In genomic region chr11:69123693-69124497, GRCm38 (mm10) we compare ENCODE assay signal across 1 mouse cellular context.
TF ChIP-seq lines count a peak whose summit lies in the region.

No protein-coding gene starts in this region.

TF ChIP-seq in CH12.LX, 34 proteins besides CTCF, POLR2A, EP300 and RAD21:
- TF ChIP-seq SIN3A (IDR thresholded peaks at IDR 0.05; ENCODE audit: low read length): peak; percentile 85
- 0 out of 2 replicates have a peak, but pooled peaks have one; percentile 71 for TF ChIP-seq MXI1 (IDR thresholded peaks at IDR 0.05; ENCODE audit: low read depth, low read length)
- peak; percentile 98 for TF ChIP-seq TBP (conservative IDR thresholded peaks at IDR 0.05; ENCODE audit: low read depth, low read length)
- peak; percentile 49; the same call in 1 of the 2 replicates for TF ChIP-seq MAX (IDR thresholded peaks at IDR 0.05; ENCODE audit: low read length)
- TF ChIP-seq ELF1 (IDR thresholded peaks at IDR 0.05; ENCODE audit: low read depth, low read length): peak; percentile 92
- no peak for TF ChIP-seq POLR2AphosphoS2 (IDR thresholded peaks at IDR 0.05; ENCODE audit: low read depth, low read length)
- TF ChIP-seq HCFC1 (IDR thresholded peaks at IDR 0.05; ENCODE audit: low read depth, low read length): no peak
- TF ChIP-seq CHD1 (IDR thresholded peaks at IDR 0.05; ENCODE audit: low read depth, low read length): no peak
- peak; percentile 69 for TF ChIP-seq NRF1 (IDR thresholded peaks at IDR 0.05; ENCODE audit: low read depth, low read length)
- peak; percentile 88 for TF ChIP-seq JUND (conservative IDR thresholded peaks at IDR 0.05; ENCODE audit: low read depth, low read length)
- no peak for TF ChIP-seq USF1 (IDR thresholded peaks at IDR 0.05; ENCODE audit: low read depth, low read length)
- no peak for TF ChIP-seq TCF12 (IDR thresholded peaks at IDR 0.05; ENCODE audit: low read depth, low read length)
- TF ChIP-seq CHD2 (IDR thresholded peaks at IDR 0.05; ENCODE audit: low read length): no peak
- TF ChIP-seq MYC (IDR thresholded peaks at IDR 0.05; ENCODE audit: low read depth, low read length): no peak
- TF ChIP-seq RCOR1 (conservative IDR thresholded peaks at IDR 0.05; ENCODE audit: low read depth, low read length): no peak
- TF ChIP-seq IRF4 (IDR thresholded peaks at IDR 0.05; ENCODE audit: low read depth, low read length): peak; percentile 1; the same call in 1 of the 2 replicates
- peak; percentile 7; the same call in 1 of the 2 replicates for TF ChIP-seq E2F4 (IDR thresholded peaks at IDR 0.05; ENCODE audit: insufficient replicate concordance, low read depth, low read length)
- TF ChIP-seq BHLHE40 (IDR thresholded peaks at IDR 0.05; ENCODE audit: low read depth, low read length): peak; percentile 79
- TF ChIP-seq MAFK (IDR thresholded peaks at IDR 0.05; ENCODE audit: insufficient replicate concordance, low read length): peak; percentile 92
- 0 out of 2 replicates have a peak, but pooled peaks have one; percentile 5 for TF ChIP-seq MEF2A (IDR thresholded peaks at IDR 0.05; ENCODE audit: borderline replicate concordance, low read depth, low read length)
- no peak for TF ChIP-seq ZMIZ1 (IDR thresholded peaks at IDR 0.05; ENCODE audit: low read depth, low read length)
- no peak for TF ChIP-seq GABPA (IDR thresholded peaks at IDR 0.05; ENCODE audit: insufficient replicate concordance, low read depth, low read length)
- TF ChIP-seq NELFE (IDR thresholded peaks at IDR 0.05; ENCODE audit: low read depth, low read length): no peak
- no peak for TF ChIP-seq USF2 (conservative IDR thresholded peaks at IDR 0.05; ENCODE audit: low read depth, low read length)
- TF ChIP-seq ZKSCAN1 (IDR thresholded peaks at IDR 0.05; ENCODE audit: borderline replicate concordance, low read depth, low read length): no peak
- peak; percentile 5; the same call in 1 of the 2 replicates for TF ChIP-seq ZNF384 (IDR thresholded peaks at IDR 0.05; ENCODE audit: low read depth, low read length)
- TF ChIP-seq SMC3 (IDR thresholded peaks at IDR 0.05; ENCODE audit: low read depth, low read length): peak; percentile 26; the same call in 1 of the 2 replicates
- no peak; the same call in 1 of the 2 replicates for TF ChIP-seq ETS1 (conservative IDR thresholded peaks at IDR 0.05; ENCODE audit: low read depth, low read length)
- peak; percentile 70; the same call in 1 of the 2 replicates for TF ChIP-seq KAT2A (IDR thresholded peaks at IDR 0.05; ENCODE audit: insufficient replicate concordance, low read length)
TF ChIP-seq in CH12.LX: peak in this region for 15.
